Mouse (Mus musculus): ENCODE data around the gene Zp1.

The Zp1 gene

DNA sequence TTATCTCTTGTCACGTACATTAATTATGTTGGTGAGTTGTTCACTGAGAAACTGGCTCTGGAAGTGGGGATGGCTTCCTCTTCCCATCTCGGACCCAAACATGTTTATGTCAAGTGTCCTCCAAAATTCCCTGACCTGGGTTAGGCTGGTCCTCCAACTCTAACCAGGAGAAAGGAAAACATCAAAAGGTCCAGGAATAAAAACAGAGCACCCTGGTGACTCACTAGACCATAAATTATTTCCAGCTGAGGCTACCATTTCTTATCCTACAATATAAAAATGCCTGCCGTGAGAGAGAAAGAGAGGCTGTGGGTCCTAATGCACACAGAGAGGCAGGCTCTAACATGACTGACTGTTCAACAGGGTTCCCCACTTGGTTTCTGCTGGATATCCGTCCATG, 3.8 kb upstream of the Zp1 start:
- no peak for DNase-seq (ENCODE audit: low spot score in 2 of 2)

DNA sequence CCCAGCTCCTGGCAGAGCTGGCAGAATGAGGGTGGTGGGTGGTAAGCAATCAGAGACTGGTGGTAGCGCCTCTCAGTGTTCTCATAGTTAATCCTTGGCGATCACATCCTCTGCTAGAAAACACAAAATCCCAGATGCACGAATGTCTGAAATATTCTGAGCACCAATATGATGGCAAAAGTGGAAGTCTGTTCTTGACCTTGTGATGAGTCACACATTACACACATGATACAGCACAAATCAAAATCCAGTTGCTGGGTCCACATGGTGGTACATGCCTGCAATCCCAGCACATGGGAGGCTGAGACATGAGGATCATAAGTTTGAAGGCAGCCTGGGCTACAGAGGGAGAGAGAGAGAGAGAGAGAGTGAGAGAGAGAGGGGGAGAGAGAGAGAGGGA, 626 bp upstream of the Zp1 start:
- DNase-seq (ENCODE audit: low spot score in 2 of 2), result no peak

DNA sequence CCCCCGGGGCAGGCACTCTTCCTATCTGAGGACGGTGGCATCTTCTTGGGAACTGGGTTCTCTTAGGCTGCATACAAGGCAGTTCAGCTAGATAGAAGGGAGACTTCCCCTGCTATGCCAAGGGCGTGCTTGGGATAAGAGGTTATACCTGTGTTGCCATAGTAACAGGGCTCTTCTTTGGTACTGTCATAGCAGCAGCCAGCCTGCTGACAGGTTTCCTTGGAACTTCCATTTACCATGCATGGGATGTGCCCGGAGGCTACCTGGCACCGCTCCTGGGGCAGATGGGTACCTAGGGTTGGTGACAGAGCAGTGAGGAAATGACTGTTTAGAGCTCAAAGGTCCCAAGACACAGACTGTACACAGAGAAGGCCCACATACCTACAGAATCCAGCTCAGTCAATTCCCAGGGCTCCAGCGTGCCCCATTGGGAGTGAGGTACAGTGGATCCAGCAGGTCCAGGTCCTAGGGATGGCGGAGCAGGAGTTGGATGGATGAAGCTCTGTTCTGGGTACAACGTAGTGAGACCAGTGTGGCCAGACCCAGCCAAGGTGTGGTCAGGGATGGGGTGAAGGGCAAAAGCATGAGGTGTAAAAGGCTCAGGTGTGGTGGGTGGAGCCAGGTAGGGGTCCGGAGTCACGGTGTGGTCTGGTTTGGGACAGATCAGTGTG, 2.0 kb downstream of the Zp1 start:
- DNase-seq (ENCODE audit: low spot score in 2 of 2), result no peak

DNA sequence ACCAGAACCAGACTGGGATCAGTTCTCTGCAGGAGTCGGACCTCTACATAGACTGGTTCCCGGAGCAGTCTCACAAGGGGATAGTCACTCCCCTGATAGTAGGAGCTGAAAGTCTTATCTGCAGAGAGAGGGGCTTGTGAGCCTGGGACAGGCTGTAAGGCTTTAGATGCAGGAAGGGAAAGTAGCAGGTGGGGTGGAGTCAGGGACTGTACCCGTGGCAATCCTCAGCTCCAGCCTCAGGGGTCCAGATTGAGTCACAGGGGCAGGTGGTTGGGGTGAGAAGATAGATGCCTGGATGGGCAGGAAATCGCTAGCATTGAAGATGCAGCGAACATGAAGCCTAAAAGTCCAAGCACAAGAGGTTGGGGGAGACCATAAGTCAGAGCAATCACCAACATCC, 3.9 kb downstream of the Zp1 start:
- no peak for DNase-seq (ENCODE audit: low spot score in 2 of 2)

DNA sequence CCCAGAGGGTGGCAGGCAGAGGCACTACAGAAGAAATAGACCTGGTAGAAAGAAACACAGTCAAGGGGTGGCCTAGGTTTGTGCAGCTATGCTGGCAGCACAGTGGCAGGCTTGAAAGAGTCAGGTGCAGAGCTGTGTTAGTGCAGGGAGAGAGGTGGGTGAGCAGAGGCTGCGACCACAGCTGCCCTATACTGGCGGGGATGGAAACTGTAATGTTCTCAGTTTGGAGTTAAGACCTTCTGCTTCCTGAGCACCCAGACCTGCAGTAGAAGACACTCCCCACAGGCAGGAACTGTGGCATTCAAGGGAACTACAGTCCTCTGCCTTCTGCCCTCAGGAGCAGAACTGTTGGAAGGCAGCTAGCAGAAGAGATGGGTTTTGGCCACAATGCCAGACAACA, 5.6 kb downstream of the Zp1 start:
- DNase-seq (ENCODE audit: low spot score in 2 of 2), result no peak

DNA sequence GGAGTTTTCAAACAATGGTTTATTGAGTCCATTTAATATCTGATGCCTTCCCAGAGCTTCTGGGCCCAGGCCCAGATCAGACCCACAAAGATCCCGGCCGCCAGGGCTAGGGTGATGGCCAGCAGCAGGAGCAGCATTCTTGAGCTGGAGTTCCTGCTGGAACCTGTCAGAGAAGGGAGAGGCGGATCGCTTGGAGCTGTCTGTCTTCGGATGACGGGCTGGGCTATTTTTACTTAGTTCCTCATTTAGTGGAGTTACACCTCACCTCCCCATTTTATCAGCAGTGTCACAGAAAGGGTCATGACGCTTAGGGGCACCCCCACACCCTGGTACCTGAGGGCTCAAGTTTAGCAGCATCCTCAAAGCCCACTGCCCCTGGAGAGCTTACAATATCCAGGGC, 6.1 kb downstream of the Zp1 start:
- no peak for DNase-seq (ENCODE audit: low spot score in 2 of 2)

DNA sequence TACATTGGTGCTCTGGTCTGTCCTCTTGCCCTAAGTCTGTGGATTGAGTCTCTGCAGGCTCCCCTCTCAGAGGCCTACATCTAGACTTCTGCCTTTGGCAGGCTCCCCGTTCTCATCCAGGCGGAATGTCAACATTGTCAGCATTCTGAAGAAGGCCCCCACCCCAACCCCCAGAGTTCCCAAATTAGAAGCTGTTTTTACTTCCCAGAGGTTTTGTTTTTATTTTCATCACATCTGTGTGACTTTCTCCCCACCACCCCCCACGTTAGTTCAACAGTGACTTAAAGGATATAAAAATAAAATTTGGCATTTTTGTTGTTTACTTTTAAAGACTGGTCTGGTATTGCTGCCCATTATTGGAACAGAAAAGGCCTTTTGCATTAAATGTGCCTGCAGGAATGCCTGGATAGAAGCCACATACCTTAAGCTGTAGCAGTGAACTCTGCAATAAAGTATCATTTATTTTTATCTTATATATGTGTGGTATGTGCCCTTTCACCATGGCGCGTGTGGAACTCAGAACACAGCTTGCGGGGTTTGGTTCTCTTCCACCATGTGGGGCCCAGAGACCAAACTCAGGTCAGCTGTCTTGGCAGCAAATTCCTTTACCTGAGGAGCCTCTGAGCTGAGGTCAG, 11.2 kb downstream of the Zp1 start:
- DNase-seq (ENCODE audit: low spot score in 2 of 2), result no peak

DNA sequence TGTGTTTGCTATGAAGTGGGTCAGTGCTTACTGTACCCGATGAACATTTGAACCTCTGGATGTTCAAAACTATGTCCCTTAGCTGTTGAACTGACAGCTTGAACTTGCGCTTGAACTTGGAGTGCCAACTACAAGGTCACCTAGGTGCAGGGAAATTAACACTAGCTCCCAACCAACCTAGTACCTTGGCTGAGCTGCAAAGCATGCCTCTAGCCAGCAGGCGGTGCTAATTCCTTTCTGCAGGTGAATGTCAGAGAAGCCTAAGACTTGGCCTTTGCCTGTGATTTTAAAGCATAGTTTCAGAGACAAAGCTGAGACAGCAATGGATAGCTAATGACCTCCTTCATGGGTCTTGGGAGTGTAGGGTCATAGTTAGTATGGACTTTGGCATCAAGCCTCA, 12.5 kb downstream of the Zp1 start:
- peak; percentile 24 to 55 for DNase-seq (ENCODE audit: low spot score in 2 of 2)

DNA sequence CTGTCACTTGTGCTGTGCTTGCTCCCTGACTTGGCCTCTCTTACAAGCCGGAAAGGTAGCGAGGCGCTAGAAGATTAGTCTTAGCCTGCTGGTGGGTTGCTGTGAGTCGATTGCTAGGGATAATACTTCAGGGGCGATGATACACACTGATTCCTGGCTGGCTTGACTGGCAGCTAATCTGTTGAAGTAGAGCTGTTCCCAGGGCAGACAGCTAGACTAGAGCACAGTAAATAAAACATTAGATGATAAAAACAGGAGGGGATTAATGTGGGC, 14.8 kb downstream of the Zp1 start:
- no peak for DNase-seq (ENCODE audit: low spot score in 2 of 2)

DNA sequence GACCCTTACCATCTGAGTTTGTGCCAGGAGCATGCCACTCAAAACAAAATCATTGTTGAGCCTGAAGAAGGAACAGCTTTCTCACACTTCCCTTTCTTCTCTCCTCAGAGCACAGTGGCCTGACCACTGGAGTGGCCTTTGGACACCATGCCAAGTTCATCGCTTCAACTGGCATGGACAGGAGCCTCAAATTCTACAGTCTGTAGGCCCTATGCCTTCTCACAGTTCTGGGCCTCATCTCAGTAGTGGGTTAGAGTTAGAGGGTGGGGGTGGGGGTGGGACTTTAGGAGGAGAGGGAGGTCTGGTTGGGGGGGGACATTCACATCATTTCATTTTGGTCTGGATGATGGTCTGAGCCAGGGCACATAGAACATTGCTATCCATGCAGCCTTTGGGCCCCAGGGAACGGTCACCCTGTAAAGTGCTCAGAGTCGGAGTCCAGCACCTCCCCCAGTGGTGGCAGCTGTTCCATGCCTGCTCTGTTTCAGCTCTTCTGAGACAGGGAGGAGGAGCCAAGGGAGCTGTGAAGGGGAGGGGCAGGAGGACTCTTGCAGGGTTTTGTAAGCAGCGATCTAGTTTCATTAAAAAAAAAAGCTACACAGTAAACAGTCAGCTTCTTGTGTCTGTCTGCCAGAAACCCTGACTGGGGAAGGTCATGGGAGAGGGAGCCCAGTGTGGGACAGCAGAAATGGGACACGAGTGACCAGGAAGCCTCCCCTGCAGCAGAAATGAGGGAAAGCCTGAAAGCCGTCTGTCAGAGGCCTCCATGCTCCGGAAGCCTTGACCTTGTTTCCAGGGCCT, 15.3 kb downstream of the Zp1 start:
- DNase-seq (ENCODE audit: low spot score in 2 of 2), result no peak

DNA sequence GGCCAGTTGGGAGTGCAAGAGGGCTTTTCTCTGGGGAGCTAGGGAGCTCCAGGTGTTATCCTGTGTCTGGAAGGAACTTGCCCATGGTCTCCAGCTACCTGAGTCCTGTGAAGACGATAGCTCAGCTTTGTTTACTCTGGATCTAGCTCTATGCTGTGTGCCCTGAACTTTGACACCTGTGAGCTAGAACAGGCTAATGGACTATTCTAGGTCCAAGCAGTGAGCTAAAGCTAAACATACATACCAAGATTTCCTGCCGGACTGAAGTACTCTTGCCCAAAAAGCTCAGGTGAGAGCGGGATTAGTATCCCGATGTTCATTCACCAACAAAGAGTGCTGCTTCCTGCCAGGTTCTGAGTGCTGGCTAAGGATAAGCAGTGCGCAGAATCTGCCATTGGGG, 15.9 kb downstream of the Zp1 start:
- no peak for DNase-seq (ENCODE audit: low spot score in 2 of 2)

DNA sequence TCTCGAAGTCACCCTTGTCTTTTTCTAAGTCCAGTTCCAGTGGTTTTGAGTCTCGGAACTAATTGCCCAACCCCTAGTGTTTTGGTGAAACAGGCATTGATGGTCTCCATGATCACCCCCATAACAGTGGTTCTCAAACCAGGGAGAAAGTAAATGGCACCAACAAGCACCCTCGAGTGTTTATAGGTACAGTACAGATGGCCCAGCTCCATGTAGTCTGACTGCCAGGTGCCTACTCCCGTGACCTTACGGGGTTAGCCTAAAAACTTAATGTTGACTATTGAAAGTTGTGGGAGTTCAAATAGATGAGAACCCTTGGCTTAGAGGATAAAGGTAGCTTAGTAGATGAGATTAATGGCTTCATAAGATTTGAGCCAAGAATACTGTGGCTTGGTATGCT, 19.4 kb downstream of the Zp1 start:
- DNase-seq (ENCODE audit: low spot score in 2 of 2), result no peak

DNA sequence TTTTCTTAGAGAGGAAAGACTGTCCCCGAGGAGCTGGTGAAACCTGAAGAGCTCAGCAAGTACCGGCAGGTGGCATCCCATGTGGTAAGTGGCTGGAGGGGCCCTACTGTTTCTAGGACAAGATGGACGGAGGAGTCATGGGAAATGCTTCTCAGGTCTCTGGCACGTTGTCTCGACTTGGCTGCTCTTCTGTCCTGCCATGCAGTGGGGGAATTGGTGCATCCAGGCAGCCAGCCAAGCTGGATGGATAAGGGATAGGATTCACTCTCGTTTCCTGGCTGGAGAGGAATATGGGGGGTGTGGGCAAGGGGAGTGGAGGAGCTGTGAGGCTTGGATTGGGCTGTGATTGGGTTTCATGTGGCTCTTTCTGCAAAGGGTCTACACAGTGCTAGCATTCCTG, 20.1 kb downstream of the Zp1 start:
- no peak for DNase-seq (ENCODE audit: low spot score in 2 of 2)

DNA sequence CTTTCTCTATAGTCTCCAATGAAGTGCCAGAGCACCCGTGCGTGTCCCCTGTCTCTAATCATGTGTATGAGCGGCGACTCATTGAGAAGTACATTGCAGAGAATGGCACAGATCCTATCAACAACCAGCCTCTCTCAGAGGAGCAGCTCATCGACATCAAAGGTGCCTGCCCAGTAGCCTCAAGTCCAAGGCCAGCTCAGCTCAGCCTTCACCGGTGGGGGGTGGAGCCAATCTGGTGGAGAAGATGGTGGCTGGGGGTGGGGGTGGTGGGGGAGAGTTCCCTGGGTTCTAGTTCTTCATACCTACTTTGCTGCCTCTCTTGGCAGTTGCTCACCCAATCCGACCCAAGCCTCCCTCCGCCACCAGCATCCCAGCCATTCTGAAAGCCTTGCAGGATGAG, 22.9 kb downstream of the Zp1 start:
- DNase-seq (ENCODE audit: low spot score in 2 of 2), result no peak

DNA sequence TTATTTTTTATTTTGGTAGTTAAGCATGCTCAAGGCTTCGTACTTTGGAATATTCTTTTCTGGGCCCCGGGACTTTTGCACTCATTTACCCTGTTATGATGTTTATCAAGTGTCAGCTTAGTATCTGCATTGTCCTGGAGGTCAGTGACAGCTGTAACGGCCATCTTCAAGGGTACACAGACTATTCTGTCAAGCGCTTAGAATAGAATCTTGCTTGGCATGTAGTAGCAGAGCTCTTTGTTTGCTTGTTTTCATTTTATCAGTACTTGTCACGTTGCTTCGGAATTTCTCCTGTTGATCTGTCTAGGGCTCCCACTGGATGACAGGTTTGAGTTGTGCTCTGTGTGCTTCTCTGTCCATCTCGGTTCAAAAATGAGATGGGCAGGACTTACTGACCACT, 23.6 kb downstream of the Zp1 start:
- no peak for DNase-seq (ENCODE audit: low spot score in 2 of 2)

DNA sequence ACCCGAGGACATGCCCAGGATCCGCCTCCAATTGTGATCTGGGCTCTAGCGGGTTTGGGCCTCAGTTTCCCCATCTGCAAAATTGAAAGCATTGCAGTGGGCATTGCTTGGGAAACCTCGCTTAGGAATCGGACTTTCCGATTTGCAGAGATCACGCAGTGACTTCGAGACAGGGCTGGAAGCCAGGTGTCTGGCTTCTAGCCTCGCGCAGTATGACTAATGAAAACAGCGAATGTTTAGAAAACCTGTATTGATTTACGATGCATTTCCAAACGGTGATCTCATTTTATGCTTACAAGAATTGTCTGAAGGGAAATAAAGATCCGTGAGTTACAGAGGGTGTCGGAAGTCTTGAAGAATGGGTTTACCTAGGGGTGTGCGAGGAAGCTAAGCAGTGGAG, 24.7 kb downstream of the Zp1 start:
- no peak for DNase-seq (ENCODE audit: low spot score in 2 of 2)

DNA sequence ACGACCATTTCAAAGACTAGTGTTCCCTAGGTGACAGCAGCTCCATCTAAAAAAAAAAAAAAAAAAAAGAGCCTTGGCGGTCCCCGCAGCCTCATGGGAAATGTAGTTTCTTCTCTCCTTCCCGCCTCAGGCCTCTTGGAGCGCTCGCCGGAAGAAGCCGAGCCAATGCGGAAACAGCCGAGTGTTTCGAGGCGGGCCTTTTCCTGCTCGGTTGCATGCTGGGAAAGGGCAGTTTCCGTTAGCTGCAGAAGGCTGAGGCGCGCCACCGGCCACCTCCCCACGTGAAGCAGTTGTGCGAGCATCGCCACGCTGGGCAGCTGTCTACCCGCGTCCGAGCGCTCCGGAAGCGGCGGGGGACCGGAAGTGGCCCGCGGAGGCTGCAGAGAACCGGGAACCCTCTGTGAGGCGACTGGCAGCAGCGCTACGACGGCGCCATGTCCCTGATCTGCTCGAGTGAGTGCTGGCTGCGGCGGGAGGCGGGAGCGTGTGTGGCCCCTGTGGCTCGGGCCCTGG, 25.4 kb downstream of the Zp1 start, which contains the start of gene Prpf19:
Prpf19 (plus strand) TSS at position 216 of the 513 bp plus-strand sequence.
- DNase-seq (ENCODE audit: low spot score in 2 of 2), result peak; percentile 96

DNA sequence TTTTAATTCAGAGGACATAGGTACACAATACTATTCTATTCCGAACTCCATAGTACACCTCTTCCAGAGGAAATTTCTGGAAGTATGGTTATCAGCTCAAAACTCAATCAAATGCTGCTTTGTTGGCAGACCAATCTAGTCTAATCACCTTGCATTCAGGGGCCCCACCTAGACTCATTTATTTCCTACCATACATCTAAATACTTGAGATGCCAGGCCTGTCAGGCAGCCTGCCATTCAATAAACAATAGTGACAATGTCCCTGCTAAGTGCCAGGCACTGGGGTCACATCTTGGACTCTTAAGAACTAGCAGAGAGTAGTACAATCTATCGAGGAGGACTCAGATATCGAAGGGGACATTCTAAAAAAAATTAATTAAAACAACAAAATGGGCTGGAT, 28.2 kb downstream of the Zp1 start:
- no peak for DNase-seq (ENCODE audit: low spot score in 2 of 2)

DNA sequence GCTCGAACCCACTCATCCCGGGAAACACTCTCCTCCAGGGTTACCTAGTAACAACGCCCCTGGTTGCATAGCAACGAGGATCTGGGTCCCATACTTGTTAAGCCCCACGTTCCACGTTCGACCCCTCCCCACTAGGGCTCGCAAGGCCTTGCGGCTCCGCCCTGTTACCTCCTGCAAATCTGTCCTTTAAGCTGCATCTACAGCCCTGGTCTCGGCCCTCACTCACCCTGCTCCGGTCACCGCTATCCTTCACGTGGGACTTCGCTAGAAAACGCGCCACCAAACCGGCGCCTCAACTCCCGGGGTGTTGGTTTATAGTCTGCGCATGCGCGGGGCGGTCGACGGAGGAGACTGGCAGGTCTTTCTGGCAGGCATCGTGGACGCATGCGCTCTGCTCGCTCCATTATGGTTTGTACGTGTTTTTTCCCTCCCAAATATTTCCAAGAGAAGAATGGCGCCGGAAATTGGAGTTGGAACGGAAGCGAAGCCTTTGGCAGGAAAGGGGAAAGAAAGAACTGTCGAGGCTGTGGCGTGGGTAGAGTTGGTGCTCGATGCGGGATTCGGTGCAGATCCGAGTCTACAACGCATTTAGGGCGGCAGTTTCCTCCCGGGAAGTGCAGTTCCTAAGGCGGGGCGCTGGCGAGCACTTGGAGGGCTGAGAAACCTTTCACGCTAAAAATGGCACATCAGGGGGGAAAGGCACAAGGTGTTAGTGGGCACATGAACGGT, 38.8 kb downstream of the Zp1 start, which contains the start of gene Tmem109:
Tmem109 (minus strand) TSS at position 576 of the 729 bp plus-strand sequence.
- peak; percentile 81 to 85 for DNase-seq (ENCODE audit: low spot score in 2 of 2)

DNA sequence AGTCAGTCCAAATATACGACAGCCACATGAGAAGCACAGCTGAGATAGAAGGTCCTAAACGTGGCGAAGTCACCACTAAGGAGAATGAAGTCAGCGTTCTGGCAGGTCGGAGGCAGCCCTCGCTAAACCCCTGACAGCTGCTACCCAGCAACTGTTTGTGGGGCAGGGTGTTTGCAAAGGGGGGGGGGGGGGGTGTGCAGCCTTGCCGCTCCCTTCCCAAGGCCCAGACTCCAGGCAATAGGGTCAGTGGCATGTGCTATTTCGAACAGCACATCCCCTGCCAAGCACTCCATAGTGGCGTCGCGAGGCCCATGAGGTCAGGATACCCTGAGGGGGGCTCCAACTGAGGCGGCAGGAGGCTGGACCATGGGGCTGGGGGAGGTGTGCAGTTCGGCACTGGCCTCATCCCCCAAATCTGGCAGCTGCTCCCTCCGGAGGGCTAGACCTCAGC, 39.4 kb downstream of the Zp1 start:
- DNase-seq (ENCODE audit: low spot score in 2 of 2), result peak in 1 of 2 experiments; percentile 3

DNA sequence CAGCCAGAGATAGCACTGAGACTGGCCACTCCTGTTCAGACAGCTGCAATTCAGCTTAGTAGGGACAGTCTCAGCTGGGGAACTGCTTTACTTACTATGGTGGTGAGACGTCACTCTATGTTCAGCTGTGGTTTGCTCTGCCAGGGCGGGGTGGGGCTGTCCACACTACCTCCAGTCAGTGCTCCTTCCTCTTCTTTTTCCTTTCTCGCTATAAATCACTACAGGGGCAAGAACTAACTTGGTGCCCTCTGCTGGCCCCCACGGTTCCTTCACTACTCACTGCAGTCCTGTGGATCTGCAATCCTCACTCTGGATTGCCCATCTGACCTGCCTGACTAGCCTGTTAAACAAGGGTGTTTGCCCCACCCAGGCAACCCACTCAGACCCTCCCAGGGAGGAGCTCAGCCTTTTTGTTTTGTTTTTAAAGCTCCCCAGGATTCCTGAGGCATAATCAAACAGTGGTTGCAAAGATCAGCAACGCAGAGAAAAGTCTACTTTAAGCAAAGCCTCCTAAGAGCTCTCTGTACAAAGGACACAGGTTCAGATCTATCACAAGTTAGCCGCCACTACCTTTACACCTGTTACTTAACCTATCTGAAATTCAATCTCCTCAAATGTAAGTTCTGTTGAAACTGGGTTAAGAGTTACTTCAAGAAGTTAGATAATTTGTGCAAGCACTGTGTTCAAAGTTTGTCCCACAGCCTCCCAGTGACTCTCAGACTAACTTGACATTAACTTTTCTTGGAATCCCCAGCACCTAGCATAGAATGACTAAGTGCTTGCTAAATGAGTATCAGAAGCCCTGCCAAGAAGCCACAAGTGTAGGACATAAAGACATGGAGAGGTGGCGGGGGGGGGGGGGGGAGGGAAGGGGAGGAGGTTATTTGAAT, 40.1 kb downstream of the Zp1 start:
- DNase-seq (ENCODE audit: low spot score in 2 of 2), result peak; percentile 53 to 82

All from natural killer cell, adult 2 months (primary cell).